Mouse (Mus musculus) CH12F3 (cell line): ENCODE measurements around the gene Nup35.

ENCODE experiments used
- in situ Hi-C: fragments of 300-500 bp; cut with MboI; formaldehyde crosslinking; loops from 2 replicates; pipeline ENCODE4 v1.14.3; 2020; ENCODE audit warnings: low sequenced_read_pairs

Nup35 gene

GRCm38 (mm10) chr2:80616854-80617737, at the start of gene Nup35, which contains the start of gene Dusp19:
TSS of gene Nup35 (plus strand) at chr2:80617236.
TSS of gene Dusp19 (plus strand) at chr2:80617045.
- in situ Hi-C loops: no loop called here

GRCm38 (mm10) chr2:80567411-80567810, 49.6 kb upstream of the Nup35 start:
- in situ Hi-C loops: no loop called here

GRCm38 (mm10) chr2:80570656-80571055, 46.4 kb upstream of the Nup35 start:
- in situ Hi-C loops: no loop called here

GRCm38 (mm10) chr2:80577286-80577685, 39.8 kb upstream of the Nup35 start:
- in situ Hi-C loops: no loop called here

GRCm38 (mm10) chr2:80579253-80579891, 37.7 kb upstream of the Nup35 start:
- in situ Hi-C loops: no loop called here

- in situ Hi-C loops: no loop called here
Observed at GRCm38 (mm10) chr2:80580311-80580961, 36.6 kb upstream of the Nup35 start.

- in situ Hi-C loops: no loop called here
Observed at GRCm38 (mm10) chr2:80581043-80581711, 35.9 kb upstream of the Nup35 start, which contains the start of gene Nckap1. TSS of gene Nckap1 (minus strand) at chr2:80581380.

- in situ Hi-C loops: no loop called here
Observed at GRCm38 (mm10) chr2:80582356-80582755, 34.7 kb upstream of the Nup35 start.

GRCm38 (mm10) chr2:80594215-80594918, 22.7 kb upstream of the Nup35 start:
- in situ Hi-C loops: no loop called here

GRCm38 (mm10) chr2:80596960-80597359, 20.1 kb upstream of the Nup35 start:
- in situ Hi-C loops: no loop called here

- in situ Hi-C loops: no loop called here
Observed at GRCm38 (mm10) chr2:80599850-80600249, 17.2 kb upstream of the Nup35 start.

GRCm38 (mm10) chr2:80600611-80601010, 16.4 kb upstream of the Nup35 start:
- in situ Hi-C loops: no loop called here

GRCm38 (mm10) chr2:80602756-80603155, 14.3 kb upstream of the Nup35 start:
- in situ Hi-C loops: no loop called here

GRCm38 (mm10) chr2:80603771-80604426, 13.1 kb upstream of the Nup35 start:
- in situ Hi-C loops: no loop called here

- in situ Hi-C loops: no loop called here
Observed at GRCm38 (mm10) chr2:80612286-80612685, 4.8 kb upstream of the Nup35 start.

GRCm38 (mm10) chr2:80612796-80613195, 4.2 kb upstream of the Nup35 start:
- in situ Hi-C loops: no loop called here

GRCm38 (mm10) chr2:80618991-80619390, 2.0 kb downstream of the Nup35 start:
- in situ Hi-C loops: no loop called here

GRCm38 (mm10) chr2:80621921-80622320, 4.9 kb downstream of the Nup35 start:
- in situ Hi-C loops: no loop called here

GRCm38 (mm10) chr2:80624523-80624922, 7.5 kb downstream of the Nup35 start:
- in situ Hi-C loops: no loop called here
